Mouse (Mus musculus) Muller cell, postnatal 12 days (primary cell): ENCODE data around the gene Mff.

Experiments
- DNase-seq: peaks from one replicate; pipeline ENCODE4 v3.0.0-alpha.2; 2015; ENCODE audit errors: inconsistent ontology term

Mff gene

DNA sequence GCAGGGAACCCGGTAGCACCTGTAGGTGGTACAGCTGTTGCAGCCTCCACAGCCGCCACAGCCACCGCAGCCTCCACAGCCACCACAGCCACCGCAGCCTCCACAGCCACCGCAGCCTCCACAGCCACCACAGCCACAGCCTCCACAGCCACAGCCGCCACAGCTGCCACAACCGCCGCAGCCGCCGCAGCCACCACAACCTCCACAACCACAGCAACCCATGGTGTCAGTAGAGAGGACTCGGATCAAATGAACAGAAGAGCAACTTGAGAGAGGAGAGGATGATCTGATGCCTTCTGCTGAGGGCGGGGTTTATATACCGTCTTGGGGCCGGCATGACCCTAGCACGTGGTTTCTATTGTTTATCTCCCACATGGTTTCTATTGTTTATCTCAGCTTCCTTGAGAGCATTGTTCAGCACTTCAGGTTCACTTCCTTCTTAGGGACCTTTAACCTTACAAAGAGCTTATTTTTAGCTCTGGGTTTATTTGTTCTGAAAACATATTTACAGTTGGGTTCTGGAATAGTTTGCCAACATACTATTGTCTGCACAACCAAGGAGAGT, 46.4 kb downstream of the Mff start, which contains the start of gene Gm47791:
Gene Gm47791 (minus strand): TSS at position 222 of the 565 bp plus-strand sequence.
- DNase-seq: no peak

DNA sequence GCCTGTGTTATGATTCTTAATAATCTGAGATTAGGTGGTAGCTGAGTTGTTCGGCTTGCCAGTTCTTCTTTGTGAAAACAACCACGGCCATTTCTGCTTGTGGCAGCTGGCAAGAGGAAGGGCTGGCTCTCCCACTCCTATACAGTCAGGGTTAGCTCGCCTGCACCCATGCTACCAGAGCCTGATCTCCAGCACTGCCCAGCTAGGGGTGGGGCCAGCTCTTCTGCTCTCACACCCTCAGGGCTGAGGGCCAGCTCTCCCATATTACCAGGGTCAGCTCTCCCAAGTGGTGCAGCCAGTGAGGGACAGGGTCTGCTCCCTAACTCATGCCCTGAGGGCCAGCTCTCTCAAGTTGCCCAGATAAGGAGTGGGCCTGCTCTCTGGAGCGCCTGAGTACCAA, 47.7 kb downstream of the Mff start:
- DNase-seq: no peak

DNA sequence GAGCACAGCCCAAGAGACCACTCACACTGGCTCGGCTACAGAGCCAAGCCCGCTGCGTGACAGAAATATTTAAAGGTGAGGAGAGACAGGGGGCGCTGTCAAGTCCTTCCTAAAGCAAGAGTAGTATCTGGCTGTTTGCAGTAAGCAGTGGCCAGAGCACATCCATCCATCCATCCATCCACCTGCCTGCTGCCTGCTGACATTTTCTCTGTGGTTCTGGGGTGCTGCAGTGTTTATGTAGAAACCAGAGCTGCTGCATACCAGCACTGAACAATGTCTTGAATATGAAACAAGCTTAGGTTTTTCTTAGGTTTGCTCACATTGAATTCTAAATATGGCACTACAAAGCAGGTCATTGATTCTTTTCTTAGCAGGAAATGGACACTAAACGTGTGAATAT, 48.5 kb downstream of the Mff start:
- no peak for DNase-seq

DNA sequence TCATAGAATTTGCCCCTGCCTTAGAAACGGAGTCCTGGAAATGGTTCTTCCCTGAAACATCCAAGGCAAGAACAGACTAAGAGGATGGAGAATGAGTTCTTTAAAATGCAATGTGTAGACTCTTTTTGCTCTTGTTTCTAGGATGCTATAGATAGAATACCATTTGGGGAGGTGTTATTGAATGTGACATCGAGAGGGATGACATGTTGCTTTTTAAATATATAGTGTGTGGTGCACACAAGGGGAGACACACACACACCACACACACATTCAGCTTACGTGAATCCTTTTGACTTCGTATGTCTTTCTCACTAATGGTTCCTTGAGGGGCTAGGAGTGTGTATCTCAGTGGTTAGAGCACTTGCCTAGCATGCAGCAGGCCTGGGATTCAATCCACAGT, 50.6 kb downstream of the Mff start:
- DNase-seq: no peak

DNA sequence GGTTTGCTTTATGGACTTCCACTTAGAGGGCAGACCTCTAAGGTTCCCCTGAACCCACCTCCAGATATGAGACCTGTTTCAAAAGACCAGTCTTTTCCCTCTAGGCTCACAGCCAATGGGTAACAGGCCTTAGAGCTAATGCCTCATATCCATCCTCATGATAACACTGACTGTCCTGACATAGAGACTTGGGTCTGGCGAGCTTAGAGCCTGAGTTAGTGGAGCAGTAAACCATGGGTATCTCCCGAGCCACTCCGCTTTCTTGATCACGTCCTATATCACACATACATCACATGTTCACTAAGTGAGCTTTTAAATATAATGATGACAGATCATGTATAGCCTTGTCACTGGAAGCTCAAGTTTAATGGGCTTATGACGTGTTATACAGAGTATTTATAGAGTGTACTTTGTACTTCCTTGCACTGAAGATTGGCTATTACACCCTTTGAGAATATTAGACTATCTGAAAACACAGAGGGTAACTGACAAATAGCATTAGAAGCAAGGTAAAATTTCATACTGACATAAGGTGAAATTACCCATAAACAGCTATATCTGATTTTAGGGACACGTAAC, 54.8 kb downstream of the Mff start:
- DNase-seq: no peak

DNA sequence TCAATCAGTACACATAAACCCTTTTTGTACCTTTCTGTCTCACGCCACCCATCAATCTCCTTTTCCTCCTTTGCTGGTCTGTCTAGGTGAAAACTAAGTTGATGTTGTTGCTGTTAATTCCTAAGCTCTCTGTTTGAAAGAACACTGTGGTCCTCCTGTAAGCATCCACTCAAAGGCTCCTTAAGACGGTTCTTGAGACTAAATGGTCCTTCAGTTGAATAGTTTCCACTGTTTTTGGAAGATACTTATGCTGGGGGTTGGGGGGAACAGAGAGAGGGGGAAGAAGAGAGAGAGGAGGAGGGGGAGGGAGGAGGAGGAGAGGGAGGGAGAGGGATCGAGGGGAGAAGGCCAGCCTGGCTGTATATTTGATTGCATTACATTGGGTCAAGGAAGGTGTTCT, 58.9 kb downstream of the Mff start:
- DNase-seq: no peak

DNA sequence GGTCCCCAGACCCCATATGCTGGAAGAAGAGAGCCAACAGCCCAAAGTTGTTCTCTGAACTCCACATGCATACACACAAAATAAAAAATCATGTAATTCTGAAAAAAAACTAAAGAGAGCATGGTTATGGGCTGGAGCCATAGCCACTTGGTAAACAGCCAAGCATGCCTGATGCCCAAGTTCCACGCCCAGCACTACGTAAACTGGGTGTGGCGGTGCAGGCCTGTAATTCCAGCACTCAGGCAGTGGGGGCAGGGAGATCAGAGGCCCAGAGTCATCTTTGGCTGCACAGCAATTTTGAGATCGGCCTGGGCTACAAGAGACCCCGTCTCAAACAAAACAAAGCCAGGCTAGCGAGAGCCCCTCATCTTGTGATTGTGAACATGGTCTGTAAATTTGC, 60.9 kb downstream of the Mff start:
- no peak for DNase-seq

DNA sequence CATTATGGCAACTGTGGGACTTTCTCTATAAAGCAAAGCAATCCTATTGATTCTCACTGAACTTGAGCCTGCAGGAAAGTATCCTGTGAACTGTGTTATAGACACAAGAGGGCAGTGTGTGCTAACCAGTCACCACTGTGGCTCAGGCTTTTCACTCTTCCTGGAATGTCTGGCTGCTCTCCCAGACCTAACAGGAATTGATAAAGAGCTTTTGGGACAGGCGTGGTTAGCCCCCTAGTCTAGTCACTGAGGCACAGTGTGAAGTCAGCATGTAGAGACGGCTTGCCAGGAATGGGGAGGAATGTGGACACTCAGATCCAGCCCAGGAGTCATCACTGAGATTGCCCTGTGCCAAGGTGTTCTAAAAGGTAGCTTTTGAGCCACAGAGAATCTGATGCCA, 62.7 kb downstream of the Mff start:
- peak; percentile 94 for DNase-seq

DNA sequence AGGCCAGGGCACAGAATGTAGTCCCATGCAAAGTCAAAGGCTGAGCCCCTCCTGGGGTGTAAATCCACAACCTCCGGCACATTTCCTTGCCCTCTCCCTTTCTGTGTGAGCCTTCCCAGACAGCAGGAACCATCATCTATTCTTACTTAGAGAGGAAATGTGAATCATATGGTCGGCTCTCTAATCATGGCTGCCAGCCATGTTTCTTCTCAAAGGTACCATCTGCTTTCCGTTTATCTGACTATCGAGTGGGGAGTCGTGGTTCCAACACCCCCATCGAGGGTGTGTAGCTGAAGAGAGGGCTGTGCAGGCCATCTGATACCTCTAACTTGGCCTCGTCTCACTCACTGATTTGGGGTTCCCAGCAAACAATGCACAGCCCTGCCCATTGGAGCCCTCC, 63.4 kb downstream of the Mff start:
- DNase-seq: no peak

DNA sequence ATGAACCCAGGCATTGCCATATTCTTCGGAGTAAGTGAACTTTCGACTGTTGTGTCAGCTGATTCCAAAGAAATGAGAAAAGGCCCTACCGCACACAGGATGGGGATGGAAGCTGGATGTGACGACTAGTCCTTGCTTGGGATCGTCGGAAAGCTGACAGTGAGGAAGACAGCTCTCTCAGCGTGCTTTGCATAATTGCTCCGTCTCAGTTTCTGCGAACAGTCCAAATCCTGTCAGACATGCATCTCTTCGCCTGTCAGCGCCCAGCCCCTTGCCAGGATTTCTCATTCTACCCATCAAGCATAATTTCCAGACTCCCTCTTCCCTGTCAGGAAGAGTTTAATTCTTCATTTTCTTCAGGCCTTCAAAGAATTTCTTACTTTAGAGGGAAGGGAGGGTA, 66.4 kb downstream of the Mff start:
- DNase-seq: no peak

DNA sequence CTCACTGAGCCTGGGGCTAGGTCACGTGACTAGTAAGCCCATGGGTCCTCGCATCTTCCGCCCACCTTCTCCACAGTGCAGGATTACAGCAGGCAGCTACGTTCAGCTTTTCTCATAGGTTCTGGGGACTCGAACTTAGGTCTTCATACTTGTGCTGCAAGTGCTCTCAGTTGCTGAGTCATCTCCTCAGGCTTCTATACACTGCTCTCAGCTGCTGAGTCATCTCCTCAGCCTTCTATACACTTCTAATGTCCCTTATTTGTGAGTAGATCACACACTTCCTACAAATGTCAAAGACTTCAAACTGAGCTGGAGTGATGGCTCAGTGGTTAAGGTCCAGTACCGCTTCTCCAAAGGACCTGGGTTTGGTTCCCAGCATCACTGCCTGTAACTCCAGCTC, 67.5 kb downstream of the Mff start:
- no peak for DNase-seq

DNA sequence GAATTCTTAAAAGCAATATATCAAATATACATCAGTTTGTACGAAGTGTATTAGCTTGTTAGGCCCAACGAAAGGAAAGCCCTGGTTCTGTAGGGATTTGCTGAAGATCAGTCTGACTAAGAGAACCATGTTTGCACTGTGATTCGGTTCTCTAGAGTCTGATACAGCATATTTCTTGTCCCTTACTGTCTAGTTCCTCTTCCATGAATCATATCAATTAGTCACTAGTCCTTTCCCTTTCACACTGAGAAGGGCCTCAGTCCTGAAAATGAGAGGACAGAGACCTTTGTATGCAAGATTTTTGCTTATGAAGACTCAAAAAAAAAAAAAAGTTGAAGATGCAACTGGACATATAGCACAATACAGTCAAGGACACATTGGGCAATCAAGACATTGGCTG, 68.4 kb downstream of the Mff start:
- DNase-seq: peak; percentile 64

DNA sequence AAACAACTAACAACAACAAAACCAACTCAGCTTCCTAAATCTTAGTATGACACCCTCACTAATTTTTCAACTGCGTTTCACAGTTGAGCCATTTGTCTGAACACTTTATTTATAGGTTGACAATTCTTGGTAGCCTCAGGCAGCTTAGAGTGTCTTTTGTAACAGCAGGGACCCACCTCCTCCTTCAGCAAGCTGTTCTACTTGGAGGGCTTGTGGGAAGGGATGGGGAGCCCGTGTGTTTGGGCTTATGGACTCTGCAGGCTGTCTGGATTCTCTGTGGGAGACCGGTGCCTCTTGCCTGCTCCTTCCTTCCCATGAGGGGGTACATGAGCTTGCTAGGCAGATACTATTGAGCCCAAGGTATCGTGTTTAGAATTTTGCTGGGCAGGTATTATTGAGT, 69.3 kb downstream of the Mff start:
- no peak for DNase-seq

DNA sequence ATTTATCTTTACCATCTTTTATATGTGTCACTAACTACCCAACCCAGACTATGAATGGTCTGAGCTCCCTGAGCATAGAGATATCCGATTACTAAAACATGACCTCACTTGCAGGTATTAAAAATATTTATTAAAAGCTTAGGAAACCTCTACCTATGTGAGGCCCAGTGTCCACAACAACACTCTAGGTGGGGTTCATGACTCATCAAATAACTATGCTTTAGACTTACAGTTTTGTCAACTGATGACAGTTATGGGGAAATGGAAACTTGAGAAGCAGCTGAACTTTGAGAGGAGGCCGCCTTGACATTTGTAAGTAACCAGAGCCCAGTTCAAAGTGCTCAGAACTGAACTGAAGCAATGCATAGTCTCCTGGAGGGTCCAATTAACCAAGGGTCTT, 70.5 kb downstream of the Mff start:
- no peak for DNase-seq

DNA sequence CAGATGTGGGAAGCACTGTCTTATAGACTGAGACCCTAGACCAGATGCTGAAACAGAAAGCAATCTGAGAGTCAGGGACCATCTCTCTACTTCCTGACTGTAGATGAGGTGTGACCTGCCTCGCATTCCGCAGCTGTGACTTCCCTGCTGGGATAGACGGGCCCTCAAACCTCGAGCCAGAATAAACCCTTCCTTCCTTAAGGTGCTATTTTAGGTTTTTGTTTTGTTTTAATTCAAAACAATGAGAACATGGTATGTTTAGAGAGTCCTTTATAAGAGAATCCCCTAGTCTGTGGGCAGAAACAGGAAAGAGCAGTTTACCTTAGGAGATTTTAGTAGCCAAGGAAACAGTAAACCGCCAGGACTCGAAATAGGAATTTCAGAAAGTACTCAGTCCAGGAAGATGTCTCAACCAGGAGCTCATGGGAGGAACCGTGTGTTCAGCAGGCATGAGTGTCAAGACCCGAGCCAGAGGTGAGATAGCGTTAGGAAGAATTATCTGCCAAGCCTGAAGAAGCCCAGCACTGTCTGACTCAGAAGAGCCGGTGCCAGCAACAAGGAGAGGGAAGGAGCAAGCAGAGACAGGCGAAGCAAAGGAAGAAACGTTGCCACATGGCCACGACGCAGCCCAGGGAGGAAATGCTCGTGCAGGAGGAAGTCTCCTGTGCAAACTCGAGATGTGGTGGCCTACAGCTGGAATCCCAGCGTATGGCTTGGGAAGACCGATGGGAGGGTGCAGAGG, 71.2 kb downstream of the Mff start:
- no peak for DNase-seq

DNA sequence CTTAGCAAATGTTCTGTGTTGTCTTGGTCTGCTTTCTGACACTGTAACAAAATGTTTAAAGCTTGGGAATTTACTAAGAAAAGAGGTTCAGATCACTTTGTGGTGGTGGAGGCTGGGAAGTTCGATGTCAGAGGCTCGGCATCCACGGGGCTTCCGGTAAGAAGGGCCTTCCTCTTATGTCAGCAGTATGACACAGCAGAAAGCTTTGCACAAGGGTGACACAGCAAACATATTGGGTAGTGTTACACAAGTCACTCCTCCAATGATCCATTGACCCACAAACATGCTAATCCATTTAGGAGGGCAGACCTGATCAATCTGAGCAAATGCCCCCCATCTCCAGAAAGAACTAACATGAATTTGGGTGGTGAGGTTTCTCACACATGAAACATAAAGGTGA, 72.4 kb downstream of the Mff start:
- DNase-seq: no peak

DNA sequence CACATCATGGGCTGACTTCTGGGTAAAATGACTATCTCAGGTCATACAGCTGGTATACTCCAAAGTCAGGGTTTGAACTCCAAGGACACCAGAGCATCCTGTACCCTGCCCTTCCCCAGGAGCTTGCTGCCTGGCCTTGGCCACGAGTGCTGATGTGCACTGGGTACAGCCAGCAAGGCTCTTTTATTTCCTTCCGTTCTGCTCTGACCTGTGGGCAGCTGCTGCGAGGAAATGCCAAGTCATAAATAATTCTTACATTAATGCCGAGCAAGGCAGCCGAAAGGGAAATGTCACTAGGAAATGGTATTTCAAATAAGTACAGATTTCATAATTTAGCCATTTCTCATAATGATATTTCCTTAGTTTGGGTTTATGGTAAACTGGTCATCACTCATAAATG, 73.6 kb downstream of the Mff start:
- DNase-seq: no peak

DNA sequence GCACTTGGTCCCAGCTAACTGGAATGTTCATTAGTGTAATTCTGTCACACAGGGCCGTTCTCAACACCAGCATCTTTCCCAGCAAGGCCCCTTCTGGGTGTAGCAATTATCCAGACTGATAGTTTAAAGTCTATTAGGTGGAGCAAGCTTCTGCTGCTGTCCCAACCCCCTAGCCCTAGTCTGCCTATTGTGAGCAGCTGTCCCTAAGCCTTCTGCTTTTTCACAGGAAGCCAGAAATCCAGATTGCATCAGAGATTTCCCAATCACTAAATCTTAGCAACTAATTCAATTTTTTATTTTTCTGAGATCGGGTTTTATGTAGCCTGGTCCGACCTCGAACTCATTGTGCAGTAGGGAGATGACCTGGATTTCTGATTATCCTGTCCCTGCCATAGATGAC, 74.2 kb downstream of the Mff start:
- DNase-seq: no peak

DNA sequence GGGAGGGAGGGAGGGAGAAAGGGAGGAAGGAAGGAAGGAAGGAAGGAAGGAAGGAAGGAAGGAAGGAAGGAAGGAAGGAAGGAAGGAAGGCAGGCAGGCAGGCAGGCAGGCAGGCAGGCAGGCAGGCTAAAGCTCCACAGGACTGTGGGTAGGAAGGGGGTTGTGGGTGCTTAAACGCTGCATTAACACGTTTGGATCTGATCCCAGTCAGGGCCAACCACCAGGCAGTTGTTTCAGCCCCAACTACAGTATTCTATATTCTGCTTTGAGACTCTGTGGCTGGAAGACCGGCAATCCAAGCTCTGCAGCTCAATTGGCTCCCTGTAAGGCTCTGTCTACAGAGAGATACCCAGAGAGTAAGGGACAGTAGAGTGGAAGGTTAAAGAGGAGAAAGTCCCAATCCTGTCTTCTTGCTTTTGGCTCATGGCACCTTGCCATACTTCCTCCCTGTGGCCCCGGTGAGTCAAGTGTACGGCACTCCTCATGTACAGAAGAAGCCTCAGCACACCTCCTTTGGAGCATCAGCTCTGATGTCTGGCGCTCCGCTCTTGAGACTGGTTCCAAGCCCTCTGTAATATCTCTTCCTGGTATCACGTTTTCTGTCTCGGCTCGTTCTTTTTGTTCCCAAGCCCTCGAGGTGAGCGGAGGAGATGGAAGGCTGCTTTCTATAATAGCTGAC, 76.6 kb downstream of the Mff start:
- no peak for DNase-seq
